Mouse (Mus musculus): ENCODE results near the gene Camk2b.
"Not testable (repeated sequence)": the region's sequence is repeated elsewhere in the genome, so short reads cannot be mapped to it uniquely, and the experiment has no call there.

Gene Camk2b

DNA sequence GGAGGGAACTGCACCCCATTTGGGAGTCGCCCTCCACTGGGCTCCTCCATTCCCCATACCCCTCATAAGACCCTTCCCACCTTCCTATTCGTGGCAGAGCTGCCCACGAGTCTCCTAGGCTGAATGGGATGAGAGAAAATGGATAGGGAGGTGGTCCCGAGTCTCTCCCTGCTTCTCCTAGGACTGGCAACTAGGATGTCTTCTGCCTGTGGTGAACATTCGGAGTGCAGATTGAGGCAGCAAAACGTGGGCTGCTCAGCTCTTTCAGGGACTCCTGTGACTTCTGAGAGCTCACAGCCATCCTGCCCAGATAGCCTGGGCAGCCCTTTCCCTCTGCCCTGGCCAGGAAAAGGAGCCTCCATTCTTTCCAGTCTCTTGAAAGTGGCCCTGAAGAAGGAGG is at the start of gene Camk2b:
Gene Camk2b (minus strand): TSS at position 187 of the 400 bp plus-strand sequence.
- no peak for DNase-seq (ENCODE audit: low spot score in 2 of 2)

DNA sequence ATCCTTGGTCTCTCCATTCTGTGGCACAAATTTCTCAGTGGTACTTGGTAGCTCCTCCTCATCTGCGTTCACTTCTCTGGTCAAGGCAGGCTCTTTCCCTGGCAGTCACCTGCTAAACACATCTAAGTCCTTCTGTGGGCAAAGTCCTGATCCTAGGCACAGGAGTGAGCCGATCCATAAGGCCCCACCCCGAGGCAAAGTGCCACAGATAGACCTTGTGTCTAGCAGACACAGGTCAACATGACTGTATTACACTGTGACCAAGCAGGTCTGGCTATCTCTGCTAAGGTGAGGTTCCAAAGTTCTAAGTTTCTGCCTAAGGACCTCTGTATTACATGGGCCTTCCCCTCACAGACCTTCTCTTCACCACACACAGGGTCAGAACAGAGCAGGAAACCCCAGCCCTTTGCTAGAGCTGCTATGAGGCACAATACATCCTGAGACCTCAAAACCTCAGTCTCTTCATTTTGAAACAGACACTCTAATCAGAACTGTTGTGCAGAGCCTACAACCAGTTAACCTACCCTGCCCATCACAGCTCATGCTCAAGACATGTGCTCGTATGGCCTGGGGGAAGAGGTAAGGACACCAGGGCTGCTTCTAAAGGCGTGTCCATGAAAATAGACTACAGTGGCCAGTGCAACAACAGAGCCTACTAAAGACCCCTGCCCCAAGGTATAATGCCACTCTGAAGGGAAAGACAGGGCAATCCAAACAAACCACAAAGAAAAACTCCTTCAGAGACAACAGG is 45.7 kb upstream of the Camk2b start:
- no peak for DNase-seq (ENCODE audit: low spot score in 2 of 2)

GRCm38 (mm10) chr11:6109990-6110389 is 43.8 kb upstream of the Camk2b start:
- DNase-seq (ENCODE audit: low spot score in 2 of 2), result no peak

DNA sequence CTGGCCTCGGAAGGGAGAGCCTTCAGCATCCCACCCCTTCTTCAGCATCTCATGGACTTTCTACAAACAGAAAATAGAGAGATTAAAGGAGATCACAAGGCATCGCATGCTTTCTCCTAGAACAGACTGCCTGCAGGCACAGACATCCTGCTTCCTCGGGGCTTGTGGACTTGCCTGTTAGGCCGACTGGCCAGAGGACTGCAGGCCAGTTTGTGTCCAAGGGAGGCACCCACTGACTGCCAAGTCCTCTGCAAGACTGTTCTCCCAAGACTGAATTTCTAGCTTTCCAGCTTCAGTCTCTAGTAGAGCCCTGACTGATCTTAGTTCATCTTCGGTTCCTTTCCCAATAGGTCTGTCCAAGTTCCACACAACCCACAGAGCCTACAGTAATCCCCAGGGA is 42.1 kb upstream of the Camk2b start:
- no peak for DNase-seq (ENCODE audit: low spot score in 2 of 2)

- DNase-seq (ENCODE audit: low spot score in 2 of 2), result no peak
Measured at GRCm38 (mm10) chr11:6107722-6108121, 41.6 kb upstream of the Camk2b start.

- no peak for DNase-seq (ENCODE audit: low spot score in 2 of 2)
Measured at GRCm38 (mm10) chr11:6104734-6105133, 38.6 kb upstream of the Camk2b start.

DNA sequence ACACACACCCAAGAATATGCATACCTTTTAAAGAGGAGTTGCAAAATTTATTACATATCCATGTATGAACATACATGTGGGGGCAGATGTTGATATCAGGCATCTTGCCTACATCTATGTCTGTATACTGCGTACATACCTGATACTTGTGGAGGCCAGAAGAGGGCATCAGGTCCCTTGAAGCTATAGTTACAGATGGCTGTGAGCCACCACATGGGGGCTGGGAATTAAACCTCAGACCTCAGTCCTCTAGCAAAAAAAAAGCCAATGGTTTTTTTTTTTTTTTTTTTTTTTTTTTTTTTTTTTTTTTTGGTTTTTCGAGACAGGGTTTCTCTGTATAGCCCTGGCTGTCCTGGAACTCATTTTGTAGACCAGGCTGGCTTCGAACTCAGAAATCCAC is 30.5 kb upstream of the Camk2b start:
- not testable (repeated sequence) for DNase-seq (ENCODE audit: low spot score in 2 of 2)

GRCm38 (mm10) chr11:6086991-6087390 is 20.8 kb upstream of the Camk2b start:
- peak in 1 of 2 experiments; percentile 51 for DNase-seq (ENCODE audit: low spot score in 2 of 2)

- no peak for DNase-seq (ENCODE audit: low spot score in 2 of 2)
Measured at GRCm38 (mm10) chr11:6078737-6079136, 12.6 kb upstream of the Camk2b start.

DNA sequence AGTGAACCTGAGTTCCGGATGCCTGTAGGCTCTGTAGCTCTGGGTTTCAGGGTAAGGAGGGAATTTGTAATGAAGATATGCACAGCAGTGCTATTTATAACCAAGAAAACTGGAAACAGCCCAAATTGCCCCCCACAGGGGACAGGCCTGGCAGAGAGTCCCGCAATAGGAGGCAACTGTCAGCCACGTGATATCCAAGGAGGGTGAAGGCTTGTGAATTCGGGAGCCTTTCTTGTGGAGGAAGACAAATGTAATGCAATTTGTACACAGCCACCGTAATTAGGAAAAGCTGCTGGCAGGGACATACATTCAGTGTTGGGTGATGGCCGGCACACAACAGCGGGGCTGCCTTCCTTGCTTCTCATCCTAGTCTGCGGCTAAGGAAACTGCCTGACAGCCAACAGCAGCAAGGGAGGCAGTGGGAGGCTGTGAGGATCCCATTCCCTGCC is 9.5 kb upstream of the Camk2b start:
- DNase-seq (ENCODE audit: low spot score in 2 of 2), result peak in 1 of 2 experiments; percentile 33

DNA sequence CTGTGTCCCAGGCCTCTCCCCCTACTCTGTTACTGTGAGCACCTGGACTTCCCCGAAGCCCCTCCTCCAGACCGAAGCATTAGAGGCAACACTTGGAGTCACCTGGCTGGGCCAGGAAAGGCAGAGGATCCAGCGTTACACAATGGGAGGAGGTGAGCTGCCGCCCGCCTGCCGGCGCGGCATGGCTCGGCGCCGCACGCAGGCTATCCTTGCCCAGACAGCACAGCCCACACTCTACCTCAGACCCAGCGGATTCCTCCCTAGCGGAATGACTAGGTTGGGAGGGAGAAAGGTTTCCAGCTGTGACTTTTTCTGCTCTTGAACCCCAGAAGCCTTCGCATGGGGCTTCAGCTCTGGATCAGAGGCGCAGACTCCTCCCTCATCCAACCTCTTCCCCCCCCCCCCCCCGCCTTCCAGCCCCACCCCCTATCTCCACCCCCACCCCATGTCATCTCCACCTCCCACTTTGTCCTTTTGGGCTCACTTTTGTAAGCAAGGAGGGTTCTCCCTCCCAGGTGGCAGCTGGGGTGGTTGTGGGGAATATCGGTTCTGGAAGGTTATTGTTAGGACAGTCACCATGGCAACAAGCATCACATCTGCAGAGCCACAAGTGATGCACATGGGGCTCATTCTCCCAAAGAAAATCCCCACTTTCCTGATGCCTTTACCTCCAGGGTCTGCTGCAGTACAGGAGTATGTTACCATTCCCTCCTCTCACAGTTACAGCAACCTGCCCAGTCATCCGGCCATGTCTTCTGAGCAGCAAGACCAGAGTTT is 2.2 kb upstream of the Camk2b start:
- DNase-seq (ENCODE audit: low spot score in 2 of 2), result no peak

DNA sequence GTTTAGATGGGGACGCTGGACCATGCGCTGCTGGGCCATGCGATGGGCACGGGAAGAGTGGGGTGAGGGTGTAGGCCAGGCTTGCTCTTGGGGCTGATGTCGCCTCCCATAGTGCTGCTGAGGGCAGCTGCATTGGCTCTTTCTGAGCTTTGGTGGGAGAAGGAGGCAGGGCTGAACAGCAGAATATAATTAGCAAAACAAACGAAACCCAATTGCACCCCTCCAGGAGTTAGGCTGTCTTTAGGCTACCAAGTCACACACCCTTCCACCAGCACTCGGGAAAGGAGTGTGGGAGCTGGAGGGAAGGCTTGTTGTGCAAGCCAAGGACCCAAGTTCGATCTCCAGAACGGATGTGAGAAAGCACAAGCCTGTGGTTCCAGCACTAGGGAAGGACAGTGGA is 998 bp upstream of the Camk2b start:
- no peak for DNase-seq (ENCODE audit: low spot score in 2 of 2)

- DNase-seq (ENCODE audit: low spot score in 2 of 2), result peak; percentile 53 to 69
Measured at GRCm38 (mm10) chr11:6065551-6066121, 526 bp downstream of the Camk2b start.

DNA sequence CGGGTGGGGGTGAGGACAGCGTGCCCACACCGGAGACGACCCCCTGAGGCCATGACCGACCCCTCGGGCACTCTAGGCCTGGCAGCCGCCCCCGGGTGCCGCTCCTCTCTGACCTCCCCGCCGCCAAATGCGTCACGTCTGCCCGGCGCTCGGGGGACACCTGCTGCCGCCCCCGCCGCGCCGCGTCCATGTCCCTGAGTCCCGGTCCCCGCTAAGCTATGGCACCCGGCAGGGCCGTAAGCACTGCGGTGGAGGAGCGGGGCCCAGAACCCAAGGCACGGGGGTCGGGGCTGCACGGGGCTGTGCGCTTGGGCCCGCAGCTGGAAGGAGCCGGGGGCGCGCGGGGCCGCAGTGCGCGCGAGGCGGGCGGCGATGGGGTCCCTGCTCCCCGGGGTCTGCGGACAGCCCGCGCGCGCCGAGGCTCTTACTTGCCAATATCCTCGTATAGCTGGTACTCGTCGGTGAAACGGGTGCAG is 1.1 kb downstream of the Camk2b start:
- DNase-seq (ENCODE audit: low spot score in 2 of 2), result no peak

GRCm38 (mm10) chr11:6064215-6065045 is 1.7 kb downstream of the Camk2b start:
- DNase-seq (ENCODE audit: low spot score in 2 of 2), result peak in 1 of 2 experiments; percentile 52

GRCm38 (mm10) chr11:6063501-6064214 is 2.5 kb downstream of the Camk2b start:
- no peak for DNase-seq (ENCODE audit: low spot score in 2 of 2)

DNA sequence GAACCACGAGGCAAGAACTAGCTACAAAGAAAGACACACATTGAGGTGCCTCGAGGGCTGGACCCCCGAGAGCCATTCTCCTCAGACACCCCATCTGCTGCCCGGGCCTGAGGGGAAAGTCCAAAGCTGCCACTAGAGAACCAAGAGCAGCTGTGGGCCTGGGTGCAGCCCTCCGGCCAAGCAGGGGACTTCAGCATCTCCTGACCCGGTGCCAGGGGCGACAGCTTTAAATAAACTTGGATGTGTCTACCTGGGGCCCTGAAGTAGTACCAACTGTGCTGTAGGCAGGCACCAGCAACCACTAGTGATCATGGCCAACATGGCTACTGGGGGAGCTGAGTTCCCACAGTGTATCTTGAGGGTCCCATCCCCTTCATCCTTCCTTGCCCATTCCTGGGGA is 3.1 kb downstream of the Camk2b start:
- no peak for DNase-seq (ENCODE audit: low spot score in 2 of 2)

DNA sequence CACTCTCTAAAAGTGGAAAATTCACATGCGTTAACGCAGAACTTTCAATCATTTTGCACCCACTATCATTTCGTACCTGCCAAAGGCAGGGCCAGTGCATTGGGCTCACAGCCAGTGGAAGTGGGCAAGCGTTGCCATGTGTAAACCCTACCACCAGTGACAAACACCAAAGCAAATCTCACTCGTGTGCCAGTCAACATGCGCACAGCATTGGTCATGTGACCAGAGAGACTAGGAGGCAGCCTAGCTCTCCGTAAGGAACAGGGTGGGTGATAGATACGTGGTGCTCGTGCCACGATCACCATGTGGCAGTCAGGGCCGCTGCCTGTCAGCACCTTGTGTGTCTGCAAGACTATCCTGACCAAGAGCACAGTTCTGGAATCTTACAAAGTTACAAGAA is 3.8 kb downstream of the Camk2b start:
- no peak for DNase-seq (ENCODE audit: low spot score in 2 of 2)

GRCm38 (mm10) chr11:6061891-6062290 is 4.3 kb downstream of the Camk2b start:
- no peak for DNase-seq (ENCODE audit: low spot score in 2 of 2)

DNA sequence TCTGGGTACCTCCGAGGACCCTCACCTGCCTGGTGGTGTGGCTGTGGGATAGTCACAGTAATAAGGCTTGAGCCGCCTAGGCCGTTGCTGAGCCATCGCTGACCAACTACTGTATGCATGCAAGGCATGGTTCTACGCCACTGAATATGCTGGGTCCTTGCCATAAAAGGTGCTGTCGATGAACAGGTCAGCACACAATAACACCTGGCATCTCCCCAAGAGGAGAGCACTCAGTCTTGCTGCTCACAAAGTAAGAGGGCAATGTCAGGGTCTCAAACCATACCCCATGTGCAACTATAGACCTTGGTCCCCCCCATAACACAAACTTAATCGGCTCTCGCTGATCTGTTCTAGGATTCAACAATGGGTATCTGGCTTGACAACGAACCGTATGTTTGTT is 7.0 kb downstream of the Camk2b start:
- no peak for DNase-seq (ENCODE audit: low spot score in 2 of 2)

DNA sequence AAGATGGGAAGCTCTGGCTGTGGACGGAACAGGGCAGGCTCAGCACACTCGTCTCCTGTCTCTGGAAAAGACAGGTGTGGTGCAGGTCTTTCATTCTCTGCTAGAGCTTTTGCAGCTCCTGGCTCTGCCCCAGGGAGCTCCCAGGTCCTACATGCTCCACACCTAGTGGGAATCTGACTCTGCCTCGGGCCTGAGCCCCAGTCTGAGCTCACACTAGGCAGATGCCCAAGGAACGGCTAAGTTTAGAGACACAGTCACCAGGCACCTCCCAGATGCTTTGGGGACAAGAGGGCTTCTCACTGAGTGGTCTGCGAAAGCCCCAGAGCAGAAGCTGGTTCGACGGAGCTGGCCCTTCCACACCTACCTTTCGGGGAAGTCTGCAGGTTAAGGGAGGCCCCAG is 12.8 kb downstream of the Camk2b start:
- DNase-seq (ENCODE audit: low spot score in 2 of 2), result no peak
